Mouse (Mus musculus) megakaryocyte, embryonic 14.5 days (primary cell): ENCODE data around the gene Trmt112.

Experiments
- FLI1 ChIP-seq: IDR thresholded peaks from 2 replicates; pipeline ENCODE4 v1.6.1; 2012; ENCODE audit warnings: low read length, inconsistent platforms, mixed read lengths
- GATA1 ChIP-seq: IDR thresholded peaks from 3 replicates; pipeline ENCODE4 v1.6.1; 2012; ENCODE audit warnings: mixed read lengths, low read length, inconsistent platforms, borderline replicate concordance

- TF ChIP-seq GATA1 (no peak), FLI1 (no peak)
Measured at GRCm38 (mm10) chr19:6933436-6934194, 24.1 kb downstream of the Trmt112 start.
